Mouse (Mus musculus): ENCODE data around the gene Stox2. TPM values are rescaled to one million over a fixed set of nuclear protein-coding genes. Genes with fewer than 3 reads are reported as not detected.

The Stox2 gene
- total and polyA plus RNA-seq, 3 experiments = under 0.01 TPM; not detected in 2

DNA sequence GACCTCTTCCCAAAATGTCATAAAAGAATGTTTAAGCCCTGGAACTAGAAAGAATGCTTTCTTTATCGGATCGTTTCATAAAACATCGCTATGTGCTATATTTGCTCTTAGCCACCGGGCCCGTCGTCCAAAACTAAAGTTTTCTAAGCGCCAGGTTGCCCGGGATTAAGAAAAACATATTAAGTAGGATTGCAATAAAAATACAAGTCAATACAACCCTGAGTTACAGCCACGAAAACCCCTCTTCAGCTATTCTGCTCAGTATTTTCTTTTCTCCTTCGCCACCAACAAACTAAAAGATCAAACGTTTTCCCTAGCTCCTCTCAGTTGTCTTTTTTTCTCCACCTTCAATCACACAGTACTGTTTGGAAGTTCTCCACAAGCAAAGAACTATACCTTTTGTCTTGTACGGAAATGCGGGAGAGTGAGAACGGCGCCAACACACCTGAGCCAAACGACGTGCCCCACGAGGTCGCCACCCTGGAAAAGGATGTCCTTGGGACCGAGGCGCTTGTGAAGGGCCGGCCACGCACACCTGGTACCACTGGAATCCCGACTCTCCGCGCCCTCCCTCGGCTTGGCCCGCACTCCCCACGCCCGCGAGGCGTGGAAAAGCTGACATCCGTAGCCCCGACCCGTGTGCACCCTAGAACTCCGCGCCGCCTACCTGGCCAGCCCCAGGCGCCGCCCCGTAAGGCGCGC is 34.0 kb downstream of the Stox2 start:
- TF ChIP-seq BHLHE40 (IDR thresholded peaks at IDR 0.05; ENCODE audit: borderline replicate concordance, low read depth, low read length) (no peak), USF2 (IDR thresholded peaks at IDR 0.05; ENCODE audit: borderline replicate concordance in 1 of 2, insufficient read depth in 1 of 2, low read depth in 1 of 2, low read length in 2 of 2) (no peak), MEF2A (IDR thresholded peaks at IDR 0.05; ENCODE audit: extremely low read depth, insufficient replicate concordance, low read depth, low read length, poor library complexity, severe bottlenecking) (no peak), KAT2A (conservative IDR thresholded peaks at IDR 0.05; ENCODE audit: low read depth, low read length) (no peak), EP300 (IDR thresholded peaks at IDR 0.05; ENCODE audit: low read depth in 1 of 2, low read length in 2 of 2) (no peak), UBTF (IDR thresholded peaks at IDR 0.05; ENCODE audit: borderline replicate concordance, insufficient read depth, low read depth, low read length) (no peak), POLR2A (IDR thresholded peaks at IDR 0.05; ENCODE audit: control insufficient read depth in 1 of 2, insufficient read depth in 1 of 2, low read depth in 1 of 2, low read length in 2 of 2, poor library complexity in 1 of 2) (no peak), ETS1 (IDR thresholded peaks at IDR 0.05; ENCODE audit: low read depth, low read length) (no peak), TBP (IDR thresholded peaks at IDR 0.05; ENCODE audit: low read depth, low read length) (no peak), POLR2AphosphoS2 (IDR thresholded peaks at IDR 0.05; ENCODE audit: low read length) (no peak), MAZ (IDR thresholded peaks at IDR 0.05; ENCODE audit: low read depth, low read length) (no peak), GABPA (IDR thresholded peaks at IDR 0.05; ENCODE audit: low read depth, low read length) (no peak), CHD1 (IDR thresholded peaks at IDR 0.05; ENCODE audit: low read depth, low read length) (no peak), MYB (IDR thresholded peaks at IDR 0.05; ENCODE audit: low read depth, low read length) (no peak), CTCF (IDR thresholded peaks at IDR 0.05 in 2 of 3, conservative IDR thresholded peaks at IDR 0.05 in 1 of 3; ENCODE audit: control insufficient read depth in 1 of 3, insufficient read depth in 1 of 3, low read depth in 2 of 3, low read length in 3 of 3, poor library complexity in 1 of 3, severe bottlenecking in 1 of 3) (no peak), E2F4 (IDR thresholded peaks at IDR 0.05; ENCODE audit: borderline replicate concordance, low read depth, low read length) (no peak), RCOR1 (IDR thresholded peaks at IDR 0.05; ENCODE audit: low read depth, low read length) (no peak)
- no peak overlapping the region for H3K9ac ChIP-seq (ENCODE audit: control insufficient read depth, low read depth, low read length, poor library complexity, severe bottlenecking)
- no peaks in the 10 kb centered on the region for H3K9me3 ChIP-seq (replicated peaks; ENCODE audit: insufficient read depth, low read length)
- H3K4me3 ChIP-seq (ENCODE audit: control insufficient read depth in 1 of 2, insufficient read depth in 1 of 2, low read depth in 2 of 2, low read length in 2 of 2) = no peak overlapping the region
- H3K27me3 ChIP-seq (ENCODE audit: control insufficient read depth in 1 of 2, insufficient read depth in 2 of 2, low read length in 2 of 2) = no peaks in the 10 kb centered on the region
- DNase-seq (ENCODE audit: low read depth, low spot score) = no peak
- H3K36me3 ChIP-seq (ENCODE audit: control insufficient read depth in 1 of 2, insufficient read depth in 2 of 2, low read length in 2 of 2) = no peaks in the 10 kb centered on the region
- H3K27ac ChIP-seq (ENCODE audit: control insufficient read depth, low read depth, low read length) = no peak overlapping the region
- no peaks in the 10 kb centered on the region for H3K4me1 ChIP-seq (ENCODE audit: control insufficient read depth in 1 of 2, insufficient read depth in 2 of 2, low read length in 2 of 2)
- no peaks in the 10 kb centered on the region for H3K79me2 ChIP-seq (ENCODE audit: control insufficient read depth, insufficient read depth, low read length, poor library complexity)

DNA sequence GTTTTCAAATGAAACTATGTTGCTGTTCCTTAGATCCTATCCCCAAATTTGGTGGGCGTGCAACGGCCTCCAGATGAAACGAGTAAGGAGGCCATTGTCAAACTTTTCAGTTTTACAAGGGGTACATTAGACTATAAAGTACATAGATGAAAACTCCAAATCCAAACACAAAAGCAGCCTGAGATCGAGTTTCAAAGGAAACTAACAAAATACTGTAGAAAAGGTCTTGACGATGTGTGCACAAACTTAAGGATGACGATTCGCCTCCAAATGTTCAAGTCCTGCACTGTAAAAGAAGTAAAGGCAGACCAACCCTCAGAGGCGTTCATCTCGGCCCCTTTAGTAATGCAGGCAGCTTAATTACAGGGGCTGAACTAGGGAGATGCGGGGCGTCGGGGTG is 34.8 kb downstream of the Stox2 start:
- no peak for TF ChIP-seq ZNF384 (IDR thresholded peaks at IDR 0.05; ENCODE audit: low read depth, low read length)
- no peak for TF ChIP-seq ELF1 (IDR thresholded peaks at IDR 0.05; ENCODE audit: low read depth, low read length)
- no peak for TF ChIP-seq JUND (IDR thresholded peaks at IDR 0.05; ENCODE audit: low read depth, low read length)
- no peak for TF ChIP-seq ZKSCAN1 (IDR thresholded peaks at IDR 0.05; ENCODE audit: low read depth, low read length)
- no peak for TF ChIP-seq GATA1 (IDR thresholded peaks at IDR 0.05; ENCODE audit: low read depth, low read length)
- TF ChIP-seq NRF1 (IDR thresholded peaks at IDR 0.05; ENCODE audit: insufficient read depth, low read depth, low read length, poor library complexity, severe bottlenecking) = no peak
- no peak for TF ChIP-seq ETS1 (IDR thresholded peaks at IDR 0.05; ENCODE audit: low read depth, low read length)
- TF ChIP-seq MAZ (IDR thresholded peaks at IDR 0.05; ENCODE audit: low read depth, low read length) = no peak
- TF ChIP-seq ZC3H11A (IDR thresholded peaks at IDR 0.05; ENCODE audit: low read depth, low read length) = no peak
- TF ChIP-seq MAFK (IDR thresholded peaks at IDR 0.05; ENCODE audit: borderline replicate concordance, low read depth, low read length) = no peak
- no peak for TF ChIP-seq TBP (IDR thresholded peaks at IDR 0.05; ENCODE audit: low read depth, low read length)
- TF ChIP-seq CTCF (IDR thresholded peaks at IDR 0.05 in 2 of 3, conservative IDR thresholded peaks at IDR 0.05 in 1 of 3; ENCODE audit: control insufficient read depth in 1 of 3, insufficient read depth in 1 of 3, low read depth in 2 of 3, low read length in 3 of 3, poor library complexity in 1 of 3, severe bottlenecking in 1 of 3) = no peak
- H3K27ac ChIP-seq (ENCODE audit: control insufficient read depth, low read depth, low read length) = no peak overlapping the region

More for the DNA sequence above, 34.8 kb downstream of the Stox2 start:
- no peak overlapping the region for H3K4me3 ChIP-seq (ENCODE audit: control insufficient read depth in 1 of 2, insufficient read depth in 1 of 2, low read depth in 2 of 2, low read length in 2 of 2)
- no peaks in the 10 kb centered on the region for H3K36me3 ChIP-seq (ENCODE audit: control insufficient read depth in 1 of 2, insufficient read depth in 2 of 2, low read length in 2 of 2)
- no peak overlapping the region for H3K9ac ChIP-seq (ENCODE audit: control insufficient read depth, low read depth, low read length, poor library complexity, severe bottlenecking)
- no peaks in the 10 kb centered on the region for H3K79me2 ChIP-seq (ENCODE audit: control insufficient read depth, insufficient read depth, low read length, poor library complexity)
- no peaks in the 10 kb centered on the region for H3K9me3 ChIP-seq (replicated peaks; ENCODE audit: insufficient read depth, low read length)
- H3K4me1 ChIP-seq (ENCODE audit: control insufficient read depth in 1 of 2, insufficient read depth in 2 of 2, low read length in 2 of 2) = no peaks in the 10 kb centered on the region
- no peak for DNase-seq (ENCODE audit: low read depth, low spot score)
- H3K27me3 ChIP-seq (ENCODE audit: control insufficient read depth in 1 of 2, insufficient read depth in 2 of 2, low read length in 2 of 2) = no peaks in the 10 kb centered on the region

Measured in MEL (cell line).